Mouse (Mus musculus): ENCODE data around the gene Arf1.

DNA sequence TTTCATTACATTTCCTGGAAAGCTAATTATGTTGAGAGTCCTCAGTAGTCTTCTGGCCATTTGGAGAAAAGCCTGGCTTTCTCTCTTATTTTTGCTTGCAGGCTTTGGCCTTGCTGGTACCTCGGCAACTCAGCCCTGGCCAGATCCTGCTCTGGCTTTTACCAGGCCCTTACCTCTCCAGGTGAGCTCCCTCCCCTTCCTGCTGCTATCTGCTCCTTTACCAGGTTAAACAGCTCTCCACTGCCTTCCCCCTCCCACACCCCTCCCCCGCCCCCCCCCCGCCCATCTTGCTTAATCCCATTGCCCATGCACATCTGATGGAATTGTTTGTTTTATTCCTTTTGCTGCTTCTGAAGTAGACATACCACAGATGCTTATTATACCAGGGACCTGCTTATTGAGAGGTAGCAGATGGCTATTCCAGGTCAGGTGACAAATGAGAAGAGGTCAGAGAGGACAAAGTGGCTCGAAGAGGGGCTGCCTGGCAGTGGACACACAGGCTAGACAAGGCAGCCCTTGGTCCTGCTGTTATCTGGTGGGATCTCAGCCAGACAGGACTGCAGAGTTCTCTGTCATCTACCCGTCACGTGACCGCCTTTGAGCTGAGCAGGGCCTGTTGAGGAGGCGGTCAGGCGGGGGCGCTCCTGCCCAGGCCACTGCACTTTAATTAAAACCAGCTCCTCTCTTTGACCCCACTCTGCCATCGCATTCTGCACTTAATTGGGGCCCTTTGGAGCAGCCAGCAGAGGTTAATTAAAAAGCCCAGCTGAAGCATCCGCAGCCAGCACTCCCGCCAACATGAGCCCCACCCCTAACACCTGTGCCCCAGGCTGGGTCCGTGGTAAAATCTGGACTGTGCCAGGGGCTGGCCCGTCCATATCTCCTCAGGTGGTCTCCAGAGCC, 10.7 kb upstream of the Arf1 start:
- TF ChIP-seq CTCF (IDR thresholded peaks at IDR 0.05; ENCODE audit: insufficient read depth, low read length) (peak; percentile 47), POLR2A (IDR thresholded peaks at IDR 0.05; ENCODE audit: borderline replicate concordance, extremely low read depth, low read depth, low read length) (no peak)

Data from lung, adult 2 months (tissue).